Mouse (Mus musculus) ES-E14 (cell line): ENCODE measurements around the gene Pde2a.

Experiments used
- CHD2 ChIP-seq: IDR thresholded peaks from 2 replicates; pipeline ENCODE4 v1.6.1; 2014; ENCODE audit warnings: mild to moderate bottlenecking, low read depth, low read length, inconsistent platforms
- HCFC1 ChIP-seq: IDR thresholded peaks from 2 replicates; pipeline ENCODE4 v1.6.1; 2012; ENCODE audit warnings: low read length, inconsistent platforms, borderline replicate concordance; ENCODE audit not compliant: insufficient read depth
- MAFK ChIP-seq: IDR thresholded peaks from 2 replicates; pipeline ENCODE4 v1.6.1; 2014; ENCODE audit warnings: mild to moderate bottlenecking, low read depth, low read length, inconsistent platforms; ENCODE audit not compliant: insufficient read depth
- ZC3H11A ChIP-seq: IDR thresholded peaks from 2 replicates; pipeline ENCODE4 v1.6.1; 2012; ENCODE audit warnings: low read depth, mild to moderate bottlenecking, inconsistent platforms, low read length, borderline replicate concordance
- ZNF384 ChIP-seq: IDR thresholded peaks from 2 replicates; pipeline ENCODE4 v1.6.1; 2012; ENCODE audit warnings: low read depth, low read length, inconsistent platforms

DNA sequence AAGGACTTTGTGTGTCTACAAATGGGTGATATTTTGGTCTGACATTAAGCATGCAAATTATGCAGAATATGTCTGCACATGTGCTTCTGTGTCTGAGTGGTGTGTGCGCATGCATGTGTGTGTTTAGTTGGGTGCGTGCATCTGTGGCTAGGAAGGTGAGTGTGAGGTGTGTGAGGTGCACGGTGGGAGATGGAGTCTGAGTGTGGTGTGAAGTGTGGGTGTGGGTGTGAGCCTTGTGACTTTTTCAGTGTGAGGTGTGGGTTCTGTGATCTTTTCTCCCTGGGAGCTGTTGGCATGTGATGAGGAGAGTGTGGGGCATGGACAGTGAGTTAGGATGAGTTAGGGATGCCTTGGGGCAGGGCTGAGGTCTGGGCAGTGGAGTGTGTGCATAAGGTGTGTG, 31.8 kb downstream of the Pde2a start:
- no peak for TF ChIP-seq CHD2
- no peak for TF ChIP-seq HCFC1
- no peak for TF ChIP-seq MAFK
- TF ChIP-seq ZNF384 = no peak
- TF ChIP-seq ZC3H11A = no peak
